Mouse (Mus musculus): ENCODE measurements around the gene Cdkn3. TPM values are rescaled to one million over a fixed set of nuclear protein-coding genes. Genes with fewer than 3 reads are reported as not detected.
A peak's percentile ranks its signal among the peaks of the same experiment; 100 is the strongest.
"Not testable (repeated sequence)": the region's sequence is repeated elsewhere in the genome, so short reads cannot be mapped to it uniquely, and the experiment has no call there.

Gene Cdkn3
- total RNA-seq, 2 experiments from 2014 or later = 11.7 to 13.0 TPM

GRCm38 (mm10) chr14:46781086-46781485, 20.7 kb downstream of the Cdkn3 start:
- ATAC-seq (replicated peaks; ENCODE audit: low FRiP score, low TSS enrichment, poor library complexity, severe bottlenecking) = no peak

GRCm38 (mm10) chr14:46782187-46782828, 22.0 kb downstream of the Cdkn3 start:
- ATAC-seq (replicated peaks; ENCODE audit: low FRiP score, low TSS enrichment, poor library complexity, severe bottlenecking) = no peak

DNA sequence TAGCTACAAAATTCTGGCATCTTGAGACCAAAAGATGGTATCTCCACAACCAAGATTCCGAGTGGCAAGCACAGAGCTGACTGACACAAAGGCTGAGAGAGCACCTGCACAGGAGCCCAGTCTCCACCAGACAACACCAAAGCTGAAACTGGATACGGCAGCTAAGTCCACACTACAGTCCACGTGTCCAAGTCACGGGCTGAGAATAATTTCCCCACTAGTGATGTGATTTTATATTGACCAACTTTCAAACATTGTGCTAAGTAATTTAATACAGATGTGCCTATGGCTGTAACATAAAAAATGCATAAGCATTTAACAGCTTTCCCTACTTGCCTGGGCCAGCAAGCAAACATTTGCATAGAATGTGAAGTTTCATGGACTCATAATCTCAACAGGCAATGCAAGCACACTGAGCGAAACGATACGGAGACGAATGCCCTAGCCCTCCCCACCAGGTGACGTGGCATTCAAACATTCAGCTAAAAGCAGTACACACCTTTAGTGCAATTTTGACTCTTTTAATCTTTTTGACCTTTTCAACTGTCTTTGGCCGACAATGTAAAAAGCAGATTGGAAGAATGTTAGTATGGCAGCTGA, 23.1 kb downstream of the Cdkn3 start:
- no peak for ATAC-seq (replicated peaks; ENCODE audit: low FRiP score, low TSS enrichment, poor library complexity, severe bottlenecking)

GRCm38 (mm10) chr14:46785247-46785646, 24.9 kb downstream of the Cdkn3 start:
- no peak for ATAC-seq (replicated peaks; ENCODE audit: low FRiP score, low TSS enrichment, poor library complexity, severe bottlenecking)

DNA sequence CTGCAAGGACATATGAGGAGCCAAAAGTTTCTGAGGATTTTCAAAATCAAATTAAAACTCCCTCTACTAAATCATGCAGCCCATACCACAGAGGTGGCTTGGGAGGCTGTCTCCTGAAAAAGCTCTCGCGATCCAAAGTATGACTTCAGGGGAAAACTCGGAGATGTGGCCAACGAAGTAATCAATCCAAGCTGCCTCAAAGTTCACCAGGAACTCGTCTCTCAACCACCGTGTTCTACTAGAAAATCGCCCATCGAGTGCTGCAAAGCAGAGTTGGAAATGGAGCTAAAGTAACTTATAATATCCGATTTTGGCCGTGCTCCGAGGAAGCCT, 27.1 kb downstream of the Cdkn3 start:
- ATAC-seq (replicated peaks; ENCODE audit: low FRiP score, low TSS enrichment, poor library complexity, severe bottlenecking) = no peak

GRCm38 (mm10) chr14:46787787-46788504, 27.6 kb downstream of the Cdkn3 start, which contains the start of gene Cnih1:
Cnih1 (minus strand) TSS chr14:46788411.
- ATAC-seq (replicated peaks; ENCODE audit: low FRiP score, low TSS enrichment, poor library complexity, severe bottlenecking) = peak; percentile 90

- no peak for ATAC-seq (replicated peaks; ENCODE audit: low FRiP score, low TSS enrichment, poor library complexity, severe bottlenecking)
Observed at GRCm38 (mm10) chr14:46788505-46788901, 28.2 kb downstream of the Cdkn3 start.

- peak; percentile 51 for ATAC-seq (replicated peaks; ENCODE audit: low FRiP score, low TSS enrichment, poor library complexity, severe bottlenecking)
Observed at GRCm38 (mm10) chr14:46790303-46790702, 30.0 kb downstream of the Cdkn3 start.

- no peak for ATAC-seq (replicated peaks; ENCODE audit: low FRiP score, low TSS enrichment, poor library complexity, severe bottlenecking)
Observed at GRCm38 (mm10) chr14:46790723-46791122, 30.4 kb downstream of the Cdkn3 start.

DNA sequence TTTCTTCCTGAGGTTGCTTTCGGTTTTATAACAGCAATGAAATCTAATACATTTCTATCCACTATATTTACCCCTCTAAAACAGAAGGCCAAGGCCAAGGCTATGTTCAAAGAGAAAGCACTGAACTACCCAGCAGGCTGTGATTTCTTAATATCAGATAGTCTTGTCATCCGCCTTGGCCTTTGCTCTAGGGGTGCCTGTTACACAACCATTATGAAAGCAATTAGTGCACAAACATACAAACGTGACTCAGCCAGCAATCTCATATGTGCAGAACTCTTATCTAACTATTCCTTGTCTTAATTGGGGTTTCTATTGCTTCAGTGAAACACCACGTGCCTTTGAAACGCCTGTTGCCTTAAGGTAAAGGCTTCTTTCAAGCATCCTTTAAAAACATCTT, 33.8 kb downstream of the Cdkn3 start:
- ATAC-seq (replicated peaks; ENCODE audit: low FRiP score, low TSS enrichment, poor library complexity, severe bottlenecking) = peak; percentile 68

GRCm38 (mm10) chr14:46800684-46801345, 40.5 kb downstream of the Cdkn3 start:
- peak; percentile 76 for ATAC-seq (replicated peaks; ENCODE audit: low FRiP score, low TSS enrichment, poor library complexity, severe bottlenecking)

- ATAC-seq (replicated peaks; ENCODE audit: low FRiP score, low TSS enrichment, poor library complexity, severe bottlenecking) = no peak
Observed at GRCm38 (mm10) chr14:46803259-46803658, 42.9 kb downstream of the Cdkn3 start.

- ATAC-seq (replicated peaks; ENCODE audit: low FRiP score, low TSS enrichment, poor library complexity, severe bottlenecking) = no peak
Observed at GRCm38 (mm10) chr14:46803791-46804190, 43.5 kb downstream of the Cdkn3 start.

DNA sequence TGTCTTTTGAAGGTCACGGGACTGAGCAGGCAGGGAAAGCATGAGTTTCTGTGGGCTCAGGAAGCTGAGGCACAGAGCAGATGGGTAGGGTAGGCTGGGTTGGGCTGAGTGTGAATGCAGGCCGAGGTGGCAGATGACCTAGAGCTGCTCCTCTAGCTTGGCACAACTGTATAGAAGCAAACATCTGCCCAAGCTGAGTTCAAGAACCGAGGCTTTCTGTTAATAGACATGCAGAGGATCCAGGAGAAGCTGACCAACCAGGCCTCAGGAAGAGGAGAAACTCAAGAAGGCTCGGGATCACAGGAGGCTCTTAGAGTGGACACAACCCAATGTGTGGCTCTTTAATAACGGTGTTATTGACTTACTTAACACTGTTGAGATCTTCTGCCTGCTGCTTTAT, 45.8 kb downstream of the Cdkn3 start:
- ATAC-seq (replicated peaks; ENCODE audit: low FRiP score, low TSS enrichment, poor library complexity, severe bottlenecking) = no peak

GRCm38 (mm10) chr14:46807927-46808326, 47.6 kb downstream of the Cdkn3 start:
- no peak for ATAC-seq (replicated peaks; ENCODE audit: low FRiP score, low TSS enrichment, poor library complexity, severe bottlenecking)

- peak; percentile 87 for ATAC-seq (replicated peaks; ENCODE audit: low FRiP score, low TSS enrichment, poor library complexity, severe bottlenecking)
Observed at GRCm38 (mm10) chr14:46815640-46816039, 55.3 kb downstream of the Cdkn3 start.

GRCm38 (mm10) chr14:46816916-46817622, 56.7 kb downstream of the Cdkn3 start:
- 0 out of 2 replicates have a peak, but pooled peaks have one; percentile 12 for ATAC-seq (replicated peaks; ENCODE audit: low FRiP score, low TSS enrichment, poor library complexity, severe bottlenecking)

DNA sequence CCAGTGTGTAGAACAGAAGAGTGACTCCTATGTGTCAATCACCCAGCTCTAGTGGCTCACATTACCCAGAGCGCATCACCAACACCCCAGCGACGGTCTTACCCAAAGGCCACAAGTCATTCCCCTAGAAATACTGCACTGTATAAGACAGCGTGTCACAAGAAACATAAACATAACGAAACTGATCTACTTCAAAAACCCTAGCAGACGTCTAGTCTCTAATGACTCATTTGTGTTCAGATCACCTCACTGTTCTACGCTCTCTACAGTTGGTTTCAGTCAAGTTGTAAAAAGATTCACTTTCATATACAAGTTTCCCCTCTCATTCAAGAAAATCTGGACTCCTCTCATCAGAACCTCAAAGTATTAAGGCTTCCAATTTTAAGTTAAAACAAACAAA, 58.4 kb downstream of the Cdkn3 start:
- ATAC-seq (replicated peaks; ENCODE audit: low FRiP score, low TSS enrichment, poor library complexity, severe bottlenecking) = no peak

GRCm38 (mm10) chr14:46819961-46820360, 59.6 kb downstream of the Cdkn3 start:
- ATAC-seq (replicated peaks; ENCODE audit: low FRiP score, low TSS enrichment, poor library complexity, severe bottlenecking) = not testable (repeated sequence)

All from megakaryocyte-erythroid progenitor cell, adult 5-6 weeks (primary cell).